Mouse (Mus musculus): ENCODE data around the gene Evi5l.

Evi5l gene

DNA sequence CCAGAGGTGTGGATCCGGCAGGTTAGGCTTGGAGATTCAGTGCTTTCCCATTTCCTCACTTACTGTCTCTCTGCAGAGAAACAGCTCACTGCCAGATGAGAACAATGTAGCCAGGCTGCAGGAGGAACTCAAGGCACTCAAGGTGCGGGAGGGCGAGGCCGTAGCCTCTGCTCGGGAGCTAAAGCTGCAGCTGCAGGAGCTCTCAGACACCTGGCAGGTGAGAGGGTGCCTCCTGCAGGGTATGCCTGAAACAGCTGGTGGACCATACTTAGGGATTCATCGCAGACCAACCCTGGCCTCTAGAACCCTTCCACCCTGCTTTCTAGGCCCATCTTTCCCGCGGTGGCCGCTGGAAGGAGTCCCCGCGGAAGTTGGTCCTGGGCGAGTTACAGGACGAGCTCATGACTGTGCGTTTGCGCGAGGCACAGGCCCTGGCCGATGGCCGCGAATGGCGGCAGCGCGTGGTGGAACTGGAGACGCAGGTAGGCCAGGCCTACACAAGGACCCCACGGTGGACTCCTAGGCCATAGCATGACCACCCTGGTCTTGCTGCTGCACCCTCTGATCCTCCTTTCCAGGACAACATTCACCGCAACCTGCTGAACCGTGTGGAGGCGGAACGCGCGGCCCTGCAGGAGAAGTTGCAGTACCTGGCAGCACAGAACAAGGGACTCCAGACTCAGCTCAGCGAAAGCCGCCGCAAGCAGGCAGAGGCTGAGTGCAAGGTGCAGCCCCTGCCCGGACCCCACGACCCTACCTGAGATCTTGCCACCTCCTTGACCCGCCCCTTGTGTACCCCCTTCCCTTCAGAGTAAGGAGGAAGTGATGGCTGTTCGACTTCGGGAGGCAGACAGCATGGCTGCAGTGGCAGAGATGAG lies 39.1 kb downstream of the Evi5l start:
- DNase-seq (ENCODE audit: low read depth), result no peak

DNA sequence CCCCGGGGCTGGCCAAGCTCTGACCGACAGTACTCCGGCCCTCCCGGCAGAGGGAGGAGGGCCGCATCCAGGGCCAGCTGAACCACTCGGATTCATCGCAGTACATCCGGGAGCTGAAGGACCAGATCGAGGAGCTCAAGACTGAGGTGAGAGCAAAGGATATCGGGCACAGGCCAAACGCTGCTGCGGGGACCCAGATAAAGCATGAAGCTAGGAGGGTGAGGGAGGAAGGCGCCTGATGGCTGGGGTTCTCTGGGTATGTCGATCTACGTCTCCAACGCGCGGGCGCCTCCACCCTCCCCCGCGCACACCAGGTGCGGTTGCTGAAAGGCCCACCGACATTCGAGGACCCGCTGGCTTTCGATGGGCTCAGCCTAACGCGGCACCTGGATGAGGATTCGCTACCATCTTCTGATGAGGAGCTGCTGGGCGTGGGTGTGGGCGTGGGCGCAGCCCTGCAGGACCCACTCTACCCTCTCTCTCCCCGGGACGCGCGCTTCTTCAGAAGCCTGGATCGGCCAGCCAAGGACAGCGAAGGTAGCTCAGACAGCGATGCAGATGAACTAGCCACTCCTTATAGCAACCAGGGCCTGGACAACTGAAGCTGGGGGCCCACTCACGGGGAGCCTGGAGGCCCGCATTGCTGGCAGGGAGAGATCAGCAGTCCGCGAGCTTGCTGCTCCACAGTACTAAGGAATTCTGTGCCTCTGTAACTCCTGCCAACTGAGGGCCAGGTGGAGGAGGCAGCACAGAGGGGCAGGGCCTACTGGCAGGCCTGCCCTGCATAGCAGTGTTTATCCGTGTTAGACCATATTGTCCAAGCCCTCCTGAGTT lies 40.0 kb downstream of the Evi5l start:
- DNase-seq (ENCODE audit: low read depth), result no peak

DNA sequence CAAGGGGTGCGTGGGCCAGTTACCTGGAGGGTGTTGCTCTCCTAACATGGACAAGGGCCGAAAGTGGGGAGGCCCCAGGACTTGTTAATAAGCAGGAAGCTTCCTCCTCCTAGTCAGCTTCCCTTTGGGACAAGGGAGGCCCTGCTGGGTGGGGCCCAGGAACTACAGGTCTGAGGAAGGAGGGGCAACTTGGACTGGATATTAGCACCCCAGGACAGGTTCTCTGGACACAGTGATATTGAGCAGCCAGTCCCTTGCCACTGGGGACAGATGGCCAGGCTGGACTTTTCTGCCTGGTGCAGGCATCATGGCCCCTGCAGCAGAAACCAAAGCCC lies 40.6 kb downstream of the Evi5l start:
- DNase-seq (ENCODE audit: low read depth), result no peak

DNA sequence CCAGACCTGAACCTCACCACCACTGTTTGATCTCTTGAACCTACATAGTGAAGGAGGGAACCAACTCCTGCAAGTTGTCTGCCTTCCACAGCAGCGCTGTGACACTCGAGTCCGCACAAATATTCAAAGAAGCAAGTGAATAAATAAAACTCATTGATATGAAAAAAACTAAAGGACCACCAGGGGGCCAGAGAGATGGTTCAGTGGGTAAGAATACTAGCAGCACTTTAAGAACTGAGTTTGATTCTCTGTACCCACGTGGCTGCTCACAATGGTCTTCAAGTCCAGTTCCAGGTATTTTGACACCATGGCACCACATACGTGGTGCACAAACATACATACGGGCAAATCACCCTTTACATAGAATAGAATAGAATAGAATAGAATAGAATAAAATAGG lies 44.7 kb downstream of the Evi5l start:
- DNase-seq (ENCODE audit: low read depth), result peak; percentile 53

DNA sequence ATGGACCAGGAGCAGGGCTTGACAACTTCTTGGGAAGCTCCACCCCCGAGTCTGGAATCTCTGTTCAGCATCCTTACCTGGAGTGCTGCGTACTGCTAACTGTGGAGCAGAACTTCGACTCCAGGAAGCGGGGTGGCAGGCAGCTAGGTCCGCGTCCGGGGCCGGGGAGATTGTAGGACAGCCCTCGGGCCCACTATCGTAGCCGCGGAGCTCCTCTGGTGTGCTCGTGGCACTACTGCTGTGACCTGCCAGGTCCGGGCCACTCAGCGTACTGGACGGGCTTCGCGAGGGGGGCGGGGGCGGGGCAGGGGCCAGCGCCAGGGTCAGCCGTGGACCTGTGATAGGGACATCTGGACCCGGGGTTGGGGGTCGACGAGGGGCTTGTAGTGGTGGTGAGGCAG lies 46.4 kb downstream of the Evi5l start:
- peak; percentile 52 for DNase-seq (ENCODE audit: low read depth)

DNA sequence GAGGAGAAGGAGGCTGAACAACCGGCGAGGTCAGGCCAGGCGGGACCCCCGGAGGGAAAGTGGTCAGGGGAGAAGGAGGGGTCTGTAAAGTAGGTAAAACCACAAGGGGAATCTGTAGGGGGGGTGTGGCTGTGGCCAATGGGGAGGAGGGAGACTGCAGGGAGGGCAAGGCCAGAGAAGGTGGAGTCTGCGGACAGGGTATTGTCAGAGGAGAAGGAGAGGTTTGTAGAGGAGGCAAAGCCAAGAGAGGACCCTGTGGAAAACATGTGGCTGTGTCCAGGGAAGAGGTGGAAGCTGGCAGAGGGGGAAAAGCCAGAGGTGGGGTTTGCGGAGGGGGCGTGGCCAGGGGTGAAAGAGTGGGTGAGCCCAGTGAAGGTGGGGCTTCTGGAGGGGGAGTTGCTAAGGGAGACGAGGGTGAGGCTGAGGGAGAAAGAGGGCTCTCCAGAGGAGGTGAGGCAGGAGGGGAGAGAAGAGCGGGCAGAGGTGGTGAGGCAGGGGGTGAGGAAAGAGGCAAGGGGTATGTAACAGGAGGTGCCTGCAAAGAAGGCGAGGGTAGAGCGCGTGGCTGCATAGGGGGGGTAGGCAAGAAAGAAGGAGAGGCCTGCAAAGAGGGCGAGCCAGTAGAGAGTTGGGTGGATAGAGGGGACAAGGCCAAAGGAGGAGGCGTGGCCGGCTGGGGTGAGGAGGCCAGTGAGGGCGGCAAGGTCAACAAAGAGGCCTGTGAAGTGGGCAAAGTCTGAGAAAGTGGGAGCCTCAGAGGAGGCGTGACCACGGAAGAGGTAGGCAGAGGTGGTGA lies 47.0 kb downstream of the Evi5l start:
- DNase-seq (ENCODE audit: low read depth), result peak; percentile 67

DNA sequence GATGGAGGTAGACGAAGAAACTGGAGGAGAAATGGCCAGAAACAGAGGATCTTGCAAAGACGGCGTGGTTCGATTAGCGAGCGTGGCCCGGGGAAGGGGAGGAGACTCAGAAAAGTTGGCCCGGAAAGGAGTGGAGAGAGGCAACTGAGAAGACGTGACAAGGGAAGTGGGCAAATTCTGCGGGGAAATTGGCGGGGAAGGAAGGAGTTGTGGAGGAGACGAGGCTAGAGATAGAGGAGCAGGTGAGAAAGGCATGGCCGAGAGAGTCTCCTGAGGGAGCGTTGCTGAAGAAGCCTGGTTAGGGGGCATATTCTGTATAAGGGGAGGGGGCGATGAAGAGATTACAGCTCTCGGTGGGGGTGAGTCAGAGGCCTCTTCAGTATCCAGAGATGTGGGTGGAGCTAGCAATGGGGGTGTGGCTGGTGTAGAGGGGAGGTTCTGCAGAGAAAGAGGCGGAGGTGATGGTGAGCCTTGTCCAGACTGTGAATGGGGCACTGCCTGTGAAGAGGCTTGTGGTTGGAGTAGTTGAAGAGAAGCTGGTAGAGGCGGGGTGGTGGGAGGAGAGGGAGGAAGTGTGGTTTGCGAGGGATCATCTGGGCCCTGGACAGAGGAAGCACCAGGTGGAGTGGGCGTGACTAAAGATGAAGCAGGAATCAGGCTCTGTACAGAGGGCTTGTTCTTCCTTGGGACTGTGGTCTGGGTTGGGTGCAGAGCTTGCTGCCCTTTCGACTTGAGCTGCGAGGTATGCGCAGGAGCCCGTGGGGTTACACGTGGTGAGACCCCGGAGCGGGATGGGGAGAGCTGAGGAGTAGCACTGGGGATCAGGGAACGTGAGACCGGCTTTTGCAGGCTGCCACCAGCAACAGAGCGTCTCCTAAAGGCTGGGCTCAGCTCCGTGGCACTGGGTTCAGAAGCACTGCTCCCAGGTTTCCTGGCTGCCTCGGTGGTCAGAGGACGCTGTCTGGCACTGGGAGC lies 47.9 kb downstream of the Evi5l start:
- DNase-seq (ENCODE audit: low read depth), result peak; percentile 90

DNA sequence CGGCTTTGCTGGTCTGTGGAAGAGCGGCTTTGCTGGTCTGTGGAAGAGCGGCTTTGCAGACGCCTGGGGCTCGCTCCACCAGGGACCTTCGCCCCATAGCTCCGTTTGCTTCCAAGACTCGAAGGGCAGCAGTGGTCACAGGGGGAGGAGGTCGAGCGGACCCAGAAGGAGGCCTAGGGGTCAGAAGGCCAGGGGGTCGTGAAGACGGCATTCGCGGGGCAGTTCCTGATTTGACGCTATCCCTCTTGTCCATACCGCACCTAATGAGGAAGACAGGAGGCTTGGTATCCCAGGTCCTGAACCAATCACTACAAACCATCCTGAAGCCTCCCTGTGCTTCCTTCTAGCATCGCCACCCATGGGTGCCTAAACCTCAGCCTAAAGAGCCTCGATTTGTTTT lies 49.9 kb downstream of the Evi5l start:
- DNase-seq (ENCODE audit: low read depth), result peak; percentile 17

DNA sequence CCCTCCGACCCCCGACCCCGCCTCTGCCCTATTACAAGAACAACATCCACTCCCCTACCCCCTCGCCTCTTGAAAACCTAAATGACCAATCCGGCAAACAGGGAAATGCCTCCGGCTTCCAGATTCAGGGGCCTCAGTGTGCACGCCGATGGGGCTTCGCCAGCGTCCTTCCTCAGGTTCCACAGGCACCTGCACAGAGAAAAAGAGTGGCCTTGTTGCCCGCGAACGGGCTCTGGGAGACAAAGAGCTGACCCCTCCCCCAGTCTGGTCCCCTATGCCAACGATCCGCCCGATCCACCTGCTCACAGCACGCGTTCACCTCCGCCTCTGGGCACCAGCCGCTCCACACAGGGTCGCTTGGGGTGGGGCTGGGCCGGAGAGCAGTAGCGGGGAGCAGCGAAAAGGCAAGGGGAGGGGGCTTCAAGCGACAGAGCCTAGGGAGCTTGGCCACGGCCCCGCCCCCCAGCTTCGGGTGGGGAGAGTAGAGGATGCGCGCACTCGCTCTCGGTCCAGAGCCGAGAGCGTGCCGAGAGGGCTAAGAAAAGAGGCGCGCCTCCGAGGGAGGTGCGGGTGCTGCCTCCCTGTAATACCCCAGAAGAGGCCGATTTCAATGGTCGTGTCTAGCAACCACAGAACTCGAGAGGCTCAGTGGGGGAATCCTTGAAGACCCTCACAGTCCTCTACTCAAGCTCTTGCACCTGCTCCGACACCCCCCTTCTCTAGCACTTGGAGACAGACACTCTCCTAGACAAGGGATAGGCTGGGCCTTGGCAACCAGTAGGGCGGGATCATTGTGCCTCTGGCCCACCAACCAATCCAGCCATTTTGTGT lies 50.6 kb downstream of the Evi5l start, which contains the start of gene Prr36:
Prr36 (minus strand) TSS at position 669 of the 831 bp plus-strand sequence.
- DNase-seq (ENCODE audit: low read depth), result peak; percentile 37

DNA sequence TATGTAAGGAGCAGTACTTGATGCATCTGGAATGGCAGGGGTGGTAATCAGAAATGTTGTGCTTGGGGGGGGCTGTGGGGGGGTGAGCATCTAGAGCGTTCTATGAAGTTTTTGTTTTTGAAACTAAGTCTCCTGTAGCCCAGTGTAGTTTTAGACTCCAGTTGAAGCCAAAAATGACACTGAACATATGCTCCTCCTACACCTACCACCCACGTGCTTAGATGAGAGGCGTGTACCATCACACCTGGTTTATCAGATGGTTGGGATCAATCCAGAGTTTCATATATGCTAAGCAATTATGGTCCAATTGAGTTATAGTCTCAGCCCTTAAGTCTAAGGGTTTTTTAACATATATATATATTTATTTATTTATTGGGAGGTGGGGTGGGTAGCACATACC lies 53.2 kb downstream of the Evi5l start:
- no peak for DNase-seq (ENCODE audit: low read depth)

DNA sequence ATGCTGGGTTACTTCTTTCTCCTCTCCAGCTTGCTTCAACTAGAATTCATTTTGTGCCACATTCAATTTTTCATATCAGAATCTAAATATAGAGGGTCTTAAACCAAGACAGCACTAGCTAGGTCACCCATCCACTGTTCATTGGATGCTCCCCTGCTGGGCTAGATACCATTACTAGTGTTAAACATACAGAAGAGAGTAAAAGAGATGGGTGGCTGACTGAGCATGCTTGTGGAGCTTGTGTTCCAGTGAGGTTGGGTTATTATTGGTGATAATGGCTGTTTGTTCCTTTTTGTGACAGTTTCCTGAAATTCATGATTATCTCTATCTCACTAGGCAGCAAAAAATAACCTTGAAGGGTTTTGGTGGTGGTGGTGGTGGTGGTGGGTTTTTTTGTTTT lies 55.7 kb downstream of the Evi5l start:
- DNase-seq (ENCODE audit: low read depth), result no peak

DNA sequence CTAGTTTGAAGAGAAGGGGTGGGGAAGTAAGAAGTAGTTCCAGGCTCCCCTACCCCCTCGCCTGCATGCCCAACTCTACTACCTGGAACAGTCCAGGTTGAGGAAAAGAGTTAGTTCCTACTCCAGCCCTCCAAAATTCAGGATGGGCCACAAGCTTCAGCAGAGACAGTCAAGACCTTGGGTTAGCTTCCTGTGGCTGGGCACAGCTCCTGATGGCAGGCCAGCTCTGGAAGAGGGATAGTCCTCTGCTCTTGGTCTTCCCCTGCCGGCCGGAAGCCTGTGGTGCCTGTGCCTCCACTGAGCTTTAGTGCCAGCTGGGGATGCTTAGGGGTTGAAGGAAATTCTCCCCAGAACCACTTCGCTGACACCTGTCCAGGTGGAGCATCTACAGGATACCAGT lies 60.0 kb downstream of the Evi5l start:
- no peak for DNase-seq (ENCODE audit: low read depth)

DNA sequence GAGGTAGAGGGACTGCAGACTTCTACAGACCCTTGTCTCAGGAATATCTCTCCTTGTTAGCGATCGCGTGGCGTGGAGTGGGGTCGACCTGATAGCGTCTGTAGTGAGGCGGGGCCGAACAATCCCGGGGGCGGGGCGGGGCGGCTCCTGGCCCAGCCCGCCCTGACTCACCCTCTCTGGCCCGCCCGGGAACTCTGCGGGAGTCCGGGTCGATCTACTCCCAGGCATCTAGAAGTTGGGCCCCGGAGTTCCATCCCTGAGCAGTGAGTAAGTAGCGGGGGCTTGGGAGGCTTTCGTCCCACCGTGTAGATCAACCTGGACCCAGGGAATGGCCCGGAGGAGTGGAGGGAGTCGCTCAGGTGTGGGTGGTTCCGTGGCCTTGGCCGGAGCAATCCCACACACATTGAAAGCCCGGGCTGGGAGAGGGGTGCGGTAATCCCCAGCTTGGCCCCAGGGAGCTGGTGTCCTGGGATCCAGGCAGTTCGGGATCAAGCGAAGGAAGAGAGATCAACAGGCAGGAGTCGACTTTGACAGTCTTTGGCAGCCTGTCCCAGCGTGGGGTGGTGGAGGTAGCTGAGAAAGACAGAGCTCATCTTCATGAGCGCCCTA lies 60.5 kb downstream of the Evi5l start, which contains the start of gene Lrrc8e:
Lrrc8e (plus strand) TSS at position 89 of the 609 bp plus-strand sequence.
- DNase-seq (ENCODE audit: low read depth), result no peak

DNA sequence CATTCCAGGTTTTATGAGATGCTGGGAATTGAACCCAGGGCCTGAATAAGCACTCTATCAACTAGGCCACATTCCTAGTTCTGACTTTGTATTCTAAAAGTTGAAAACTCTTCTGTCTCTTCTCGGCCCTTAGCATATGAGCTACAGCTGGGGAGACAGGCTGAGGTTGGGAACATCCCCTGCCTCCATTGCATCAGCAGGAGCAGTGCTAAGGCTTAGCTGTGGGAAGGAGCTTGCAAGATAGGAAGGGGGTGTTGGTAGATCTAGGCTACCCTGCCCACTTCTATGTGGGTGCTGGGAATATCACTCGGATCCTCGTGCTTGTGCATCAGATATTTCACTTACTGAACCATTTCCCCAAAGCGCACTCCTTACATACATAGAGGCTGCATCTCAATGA lies 61.6 kb downstream of the Evi5l start:
- no peak for DNase-seq (ENCODE audit: low read depth)

DNA sequence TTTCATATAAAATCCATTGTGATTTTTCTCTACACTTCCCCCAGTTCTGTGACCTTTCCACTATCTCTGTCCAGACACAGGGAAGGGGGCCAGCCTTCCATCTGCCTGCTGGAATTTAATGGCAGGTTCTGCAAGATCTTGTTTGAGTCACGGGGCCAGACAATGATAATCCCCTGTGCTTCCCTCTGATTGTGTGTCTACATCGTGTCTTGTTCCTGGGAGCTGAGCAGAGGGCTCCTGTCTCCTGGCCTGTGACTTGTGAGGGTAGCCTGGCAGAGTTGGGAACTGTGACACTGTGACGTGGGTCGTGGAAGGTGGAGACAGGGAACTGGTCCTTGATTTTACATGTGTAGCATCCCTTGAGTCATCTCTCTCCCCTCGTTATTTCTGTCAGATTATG lies 63.4 kb downstream of the Evi5l start:
- DNase-seq (ENCODE audit: low read depth), result no peak

DNA sequence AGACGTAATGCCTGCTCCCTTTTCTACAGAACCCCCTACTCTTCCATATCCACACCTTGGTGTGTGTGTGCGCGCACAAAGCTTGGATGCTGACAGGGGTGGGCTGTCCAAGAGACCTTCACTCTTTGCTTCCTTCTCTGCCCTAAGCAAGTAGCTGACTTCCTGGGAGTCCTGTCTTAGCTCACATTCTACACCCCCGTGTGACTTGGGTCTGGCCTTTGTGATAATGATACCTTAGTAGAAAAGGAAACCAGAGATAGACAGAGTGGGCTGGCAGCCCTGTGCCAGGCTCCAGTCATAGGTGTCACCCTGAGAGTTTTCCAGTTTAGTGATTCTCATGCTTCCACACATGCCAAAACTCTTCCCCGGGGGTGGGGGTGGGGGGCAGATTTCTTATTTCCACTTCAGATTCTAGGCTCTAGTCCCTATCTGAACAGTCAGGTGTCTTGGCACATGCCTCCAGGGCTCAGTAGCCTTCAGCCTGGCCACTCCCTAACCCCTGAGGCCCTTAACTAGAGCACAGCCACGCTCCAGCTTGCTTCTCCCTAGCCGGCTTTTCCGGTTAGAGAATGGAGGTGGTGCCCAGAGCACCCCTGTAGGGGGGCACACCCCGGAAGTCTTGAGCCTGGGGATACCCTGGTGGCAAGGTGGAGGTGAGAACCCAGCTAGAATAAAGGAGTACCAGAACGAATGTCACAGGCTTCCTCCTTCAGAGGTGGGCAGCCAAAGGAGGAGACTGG lies 64.4 kb downstream of the Evi5l start:
- DNase-seq (ENCODE audit: low read depth), result no peak

DNA sequence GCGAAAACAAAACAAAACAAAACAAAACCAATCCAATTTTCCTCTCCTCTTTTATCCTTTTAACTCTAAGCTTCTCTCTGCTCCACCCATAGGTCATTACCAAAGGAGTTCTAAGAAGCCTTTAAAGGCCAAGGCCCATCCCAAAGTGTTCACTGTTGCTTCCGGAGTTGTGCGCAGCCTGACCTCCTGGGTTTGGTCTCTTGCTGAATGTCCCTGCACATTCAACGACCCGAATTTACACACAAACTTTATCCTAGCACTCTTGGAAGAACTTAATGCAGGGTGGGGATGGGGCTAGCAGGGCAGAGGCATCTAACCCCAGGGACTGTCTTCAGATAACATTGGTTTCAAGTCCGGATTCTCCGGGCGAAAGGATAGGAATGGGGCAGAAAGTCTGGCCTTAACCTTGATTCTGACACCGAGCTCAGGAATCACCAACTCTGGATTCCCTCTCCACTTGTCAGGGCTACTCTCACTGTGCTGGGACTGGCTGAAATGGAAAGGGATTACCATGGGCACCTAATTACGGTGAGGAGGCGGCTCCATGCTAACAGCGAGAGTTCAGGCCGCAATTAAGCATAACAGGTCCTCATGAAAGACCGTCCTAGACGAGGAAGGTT lies 71.6 kb downstream of the Evi5l start:
- DNase-seq (ENCODE audit: low read depth), result no peak

DNA sequence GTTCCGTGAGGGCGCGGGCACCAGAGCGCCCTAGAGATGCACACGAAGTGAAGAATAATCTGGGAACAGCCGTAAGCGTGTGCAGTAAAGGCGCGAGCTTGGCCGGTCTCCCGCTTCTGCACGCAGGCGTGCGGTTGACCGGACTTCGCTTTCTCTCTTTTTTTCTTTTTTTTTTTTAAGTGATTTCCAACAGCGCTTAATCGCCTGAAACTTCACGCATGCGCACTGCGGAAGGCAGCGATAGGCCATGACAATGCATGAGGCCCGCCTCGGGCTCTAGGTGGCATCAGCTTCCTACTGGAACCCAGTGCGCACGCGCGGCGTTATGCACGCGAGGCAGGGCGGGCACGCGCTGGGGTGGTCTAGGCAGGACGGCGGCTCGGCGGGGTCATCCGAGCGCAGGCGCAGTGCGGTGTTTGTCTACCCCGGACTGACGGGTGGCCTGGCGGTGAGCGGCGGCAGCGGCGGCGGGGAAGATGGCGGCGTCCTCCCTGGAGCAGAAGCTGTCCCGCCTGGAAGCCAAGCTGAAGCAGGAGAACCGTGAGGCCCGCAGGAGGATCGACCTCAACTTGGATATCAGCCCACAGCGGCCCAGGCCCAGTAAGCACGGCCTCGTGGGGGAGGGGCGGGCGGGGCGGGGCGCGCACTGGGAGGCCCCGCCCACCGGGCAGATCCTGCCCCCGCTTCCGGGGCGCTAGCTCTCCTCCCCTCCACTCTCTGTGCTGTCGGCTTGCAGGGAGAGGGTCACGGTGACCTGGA lies 72.2 kb downstream of the Evi5l start, which contains the start of the genes Map2k7 and Gm49320:
Map2k7 (plus strand) TSS at position 307 of the 759 bp plus-strand sequence.
Gm49320 (plus strand) TSS at position 432 of the 759 bp plus-strand sequence.
- DNase-seq (ENCODE audit: low read depth), result peak; percentile 100
